Mouse (Mus musculus): ENCODE data around the gene B3gnt8. TPM values are rescaled to one million over a fixed set of nuclear protein-coding genes. Genes with fewer than 3 reads are reported as not detected.

Gene B3gnt8
- total RNA-seq, 2 experiments from 2014 or later: 0.86 to 1.0 TPM

GRCm38 (mm10) chr7:25684659-25685058 lies 58.2 kb downstream of the B3gnt8 start:
- no peak for DNase-seq (ENCODE audit: low spot score in 2 of 2)

Other genes with a start within 250 kb of the B3gnt8 start
- gene Lipe, start 227.9 kb upstream of the B3gnt8 start, total RNA-seq (2021): 1 to 10 TPM; 7.6 to 8.2 TPM
- not detected for gene Cxcl17, start 213.8 kb upstream of the B3gnt8 start, total RNA-seq (2021)
- gene Ceacam1, start 149.1 kb upstream of the B3gnt8 start, total RNA-seq (2021): 1 to 10 TPM; 3.4 to 5.0 TPM
- under 1 TPM; 0.33 to 0.37 TPM for gene Ceacam2, start 86.8 kb upstream of the B3gnt8 start, total RNA-seq (2021)
- not detected for gene Erich4, start 10.8 kb upstream of the B3gnt8 start, total RNA-seq (2021)
- 10 to 100 TPM; 49.6 to 52.2 TPM for gene Dmac2, start 7.2 kb upstream of the B3gnt8 start, total RNA-seq (2021)
- 10 to 100 TPM; 35.7 to 40.7 TPM for gene Bckdha, start 32.3 kb downstream of the B3gnt8 start, total RNA-seq (2021)
- 10 to 100 TPM; 23.5 to 24.4 TPM for gene Exosc5, start 32.5 kb downstream of the B3gnt8 start, total RNA-seq (2021)
- 10 to 100 TPM; 23.6 to 26.5 TPM for gene Tmem91, start 48.5 kb downstream of the B3gnt8 start, total RNA-seq (2021)
- 10 to 100 TPM; 22.9 to 24.3 TPM for gene B9d2, start 54.1 kb downstream of the B3gnt8 start, total RNA-seq (2021)
- 1 to 10 TPM; 7.9 to 9.2 TPM for gene Tgfb1, start 60.3 kb downstream of the B3gnt8 start, total RNA-seq (2021)
- 10 to 100 TPM; 59.8 to 61.4 TPM for gene Ccdc97, start 92.4 kb downstream of the B3gnt8 start, total RNA-seq (2021)
- gene Hnrnpul1, start 128.1 kb downstream of the B3gnt8 start, total RNA-seq (2021): 100 to 1,000 TPM in 1 of 2 experiments, 10 to 100 TPM in 1; 99.0 to 102 TPM
- 10 to 100 TPM; 34.6 to 34.8 TPM for gene Axl, start 162.1 kb downstream of the B3gnt8 start, total RNA-seq (2021)
- 1 to 10 TPM; 3.8 TPM for gene Cyp2s1, start 190.3 kb downstream of the B3gnt8 start, total RNA-seq (2021)